Mouse (Mus musculus): ENCODE data around the gene Paxx. TPM values are rescaled to one million over a fixed set of nuclear protein-coding genes. Genes with fewer than 3 reads are reported as not detected.

Paxx gene
- total RNA-seq (2021), result 10 to 100 TPM; 64.5 to 69.1 TPM
- long read RNA-seq, experiment 1, transcript Paxx-204 (6 exons, 917 nt), result major isoform, 18 of 47 reads
- long read RNA-seq, experiment 1, partial matches to known transcripts, result 5 of 47 reads
- long read RNA-seq, experiment 1, other reads (novel, unspliced or antisense), result 22 of 47 reads
- long read RNA-seq, experiment 2, transcript Paxx-204 (6 exons, 917 nt), result major isoform, 9 of 30 reads
- long read RNA-seq, experiment 2, partial matches to known transcripts, result 2 of 30 reads
- long read RNA-seq, experiment 2, other reads (novel, unspliced or antisense), result 18 of 30 reads

- DNase-seq (ENCODE audit: low spot score in 2 of 2), result peak; percentile 89 to 94
Measured at GRCm38 (mm10) chr2:25460551-25461309, at the start of gene Paxx. Gene Paxx, minus strand, starts transcription at chr2:25461094.

- no peak for DNase-seq (ENCODE audit: low spot score in 2 of 2)
Measured at GRCm38 (mm10) chr2:25509912-25510311, 49.0 kb upstream of the Paxx start.

GRCm38 (mm10) chr2:25506964-25507363 lies 46.1 kb upstream of the Paxx start:
- no peak for DNase-seq (ENCODE audit: low spot score in 2 of 2)

- no peak for DNase-seq (ENCODE audit: low spot score in 2 of 2)
Measured at GRCm38 (mm10) chr2:25505860-25506259, 45.0 kb upstream of the Paxx start.

- DNase-seq (ENCODE audit: low spot score in 2 of 2), result no peak
Measured at GRCm38 (mm10) chr2:25505000-25505399, 44.1 kb upstream of the Paxx start.

- DNase-seq (ENCODE audit: low spot score in 2 of 2), result no peak
Measured at GRCm38 (mm10) chr2:25504538-25504937, 43.6 kb upstream of the Paxx start.

- no peak for DNase-seq (ENCODE audit: low spot score in 2 of 2)
Measured at GRCm38 (mm10) chr2:25502726-25503125, 41.8 kb upstream of the Paxx start.

GRCm38 (mm10) chr2:25501593-25502486 lies 40.9 kb upstream of the Paxx start, which contains the start of gene C8g:
Gene C8g, minus strand, starts transcription at chr2:25501719.
- peak in 1 of 2 experiments; percentile 18 for DNase-seq (ENCODE audit: low spot score in 2 of 2)

- DNase-seq (ENCODE audit: low spot score in 2 of 2), result peak; percentile 78 to 83
Measured at GRCm38 (mm10) chr2:25500576-25501405, 39.9 kb upstream of the Paxx start, which contains the start of gene Fbxw5. Gene Fbxw5, plus strand, starts transcription at chr2:25500750.

GRCm38 (mm10) chr2:25500071-25500575 lies 39.2 kb upstream of the Paxx start:
- DNase-seq (ENCODE audit: low spot score in 2 of 2), result no peak

GRCm38 (mm10) chr2:25498622-25499478 lies 38.0 kb upstream of the Paxx start:
- DNase-seq (ENCODE audit: low spot score in 2 of 2), result no peak

GRCm38 (mm10) chr2:25497846-25498575 lies 37.1 kb upstream of the Paxx start:
- DNase-seq (ENCODE audit: low spot score in 2 of 2), result no peak

GRCm38 (mm10) chr2:25496462-25496861 lies 35.6 kb upstream of the Paxx start:
- DNase-seq (ENCODE audit: low spot score in 2 of 2), result no peak

- no peak for DNase-seq (ENCODE audit: low spot score in 2 of 2)
Measured at GRCm38 (mm10) chr2:25493476-25493961, 32.6 kb upstream of the Paxx start, which contains the start of gene Lcn12. Gene Lcn12, minus strand, starts transcription at chr2:25493911.

GRCm38 (mm10) chr2:25492988-25493387 lies 32.1 kb upstream of the Paxx start:
- DNase-seq (ENCODE audit: low spot score in 2 of 2), result no peak

GRCm38 (mm10) chr2:25488671-25489068 lies 27.8 kb upstream of the Paxx start:
- DNase-seq (ENCODE audit: low spot score in 2 of 2), result no peak

GRCm38 (mm10) chr2:25487965-25488670 lies 27.2 kb upstream of the Paxx start:
- no peak for DNase-seq (ENCODE audit: low spot score in 2 of 2)

All from left cerebral cortex, adult 18-20 months (tissue).